Mouse (Mus musculus) lung, postnatal 0 days (tissue): ENCODE measurements around the gene AY761185.

Experiments
- CTCF ChIP-seq: IDR thresholded peaks from 2 replicates; pipeline ENCODE4 v1.5.1; 2016; ENCODE audit warnings: antibody characterized with exemption, mild to moderate bottlenecking
- EP300 ChIP-seq: IDR thresholded peaks from 2 replicates; pipeline ENCODE4 v1.6.1; 2016; ENCODE audit warnings: antibody characterized with exemption, mild to moderate bottlenecking, control low read depth

GRCm38 (mm10) chr8:20907119-20907518 lies 37.4 kb downstream of the AY761185 start:
- no peak for TF ChIP-seq CTCF
- no peak for TF ChIP-seq EP300
